Mouse (Mus musculus) embryonic stem cell, embryonic (primary cell): ENCODE measurements around the gene Shroom2.

Experiments
- CTCF ChIA-PET, 4 experiments: fragments of 300-600 bp in 2 of 4; fragments of 350-600 bp in 2 of 4; sonication (Branson Sonifier 250); formaldehyde crosslinking; loops; one replicate each; lab custom pipeline; 2022; ENCODE audit warnings: inconsistent platforms in 2 of 4; lab: Charles Lee
- POLR2A ChIA-PET, 4 experiments: fragments of 300-600 bp in 2 of 4; fragments of 350-600 bp in 2 of 4; sonication (Branson Sonifier 250); formaldehyde crosslinking; loops; one replicate each; lab custom pipeline; 2022; ENCODE audit warnings: antibody characterized with exemption in 4 of 4, inconsistent platforms in 1 of 4; lab: Charles Lee

Gene Shroom2

GRCm38 (mm10) chrX:152768891-152769599 lies at the start of gene Shroom2:
Gene Shroom2 (minus strand): TSS chrX:152769465.
- POLR2A ChIA-PET: interaction anchor here in 3 of 4 experiments (0.6 to 11.0 kb wide), 20 partner anchors 8 to 1249 kb away, joined by 3 to 216 read pairs (median 6); partner anchors contain the start of genes Gpr143 (in 3 of the 3) and Phf8 (in 1 of the 3)
- CTCF ChIA-PET: interaction anchor here in 1 of 4 experiments (0.7 kb wide), 1 partner anchor 1809 kb away, joined by 3 read pairs; no protein-coding TSS in a partner anchor

- POLR2A ChIA-PET: interaction anchor here in 2 of 4 experiments (0.8 to 1.5 kb wide), 3 partner anchors 80 to 114 kb away, joined by 3 read pairs; no protein-coding TSS in a partner anchor
- CTCF ChIA-PET: interaction anchor here (0.6 to 1.5 kb wide), 10 partner anchors 17 to 201 kb away, joined by 3 to 9 read pairs (median 4); no protein-coding TSS in a partner anchor
These were observed 49.7 kb upstream of the Shroom2 start for GRCm38 (mm10) chrX:152818996-152819395.

GRCm38 (mm10) chrX:152813339-152813738 lies 44.1 kb upstream of the Shroom2 start:
- ChIA-PET POLR2A (interaction anchor here in 1 of 4 experiments (1.1 kb wide), 1 partner anchor 26 kb away, joined by 3 read pairs; no protein-coding TSS in a partner anchor), CTCF (no interaction called here)

GRCm38 (mm10) chrX:152805317-152805716 lies 36.1 kb upstream of the Shroom2 start:
- CTCF ChIA-PET: no interaction called here
- POLR2A ChIA-PET: no interaction called here

GRCm38 (mm10) chrX:152788611-152789010 lies 19.3 kb upstream of the Shroom2 start:
- ChIA-PET CTCF (no interaction called here), POLR2A (interaction anchor here in 3 of 4 experiments (0.6 to 5.0 kb wide), 22 partner anchors 8 to 571 kb away, joined by 3 to 26 read pairs (median 6); partner anchors contain the start of genes Shroom2 (in 2 of the 3) and Gpr143 (in 1 of the 3))

GRCm38 (mm10) chrX:152788129-152788528 lies 18.9 kb upstream of the Shroom2 start:
- POLR2A ChIA-PET: interaction anchor here in 2 of 4 experiments (0.6 to 5.0 kb wide), 20 partner anchors 8 to 572 kb away, joined by 3 to 26 read pairs (median 6); partner anchors contain the start of genes Shroom2 (in 2 of the 2) and Gpr143 (in 1 of the 2)
- CTCF ChIA-PET: no interaction called here

DNA sequence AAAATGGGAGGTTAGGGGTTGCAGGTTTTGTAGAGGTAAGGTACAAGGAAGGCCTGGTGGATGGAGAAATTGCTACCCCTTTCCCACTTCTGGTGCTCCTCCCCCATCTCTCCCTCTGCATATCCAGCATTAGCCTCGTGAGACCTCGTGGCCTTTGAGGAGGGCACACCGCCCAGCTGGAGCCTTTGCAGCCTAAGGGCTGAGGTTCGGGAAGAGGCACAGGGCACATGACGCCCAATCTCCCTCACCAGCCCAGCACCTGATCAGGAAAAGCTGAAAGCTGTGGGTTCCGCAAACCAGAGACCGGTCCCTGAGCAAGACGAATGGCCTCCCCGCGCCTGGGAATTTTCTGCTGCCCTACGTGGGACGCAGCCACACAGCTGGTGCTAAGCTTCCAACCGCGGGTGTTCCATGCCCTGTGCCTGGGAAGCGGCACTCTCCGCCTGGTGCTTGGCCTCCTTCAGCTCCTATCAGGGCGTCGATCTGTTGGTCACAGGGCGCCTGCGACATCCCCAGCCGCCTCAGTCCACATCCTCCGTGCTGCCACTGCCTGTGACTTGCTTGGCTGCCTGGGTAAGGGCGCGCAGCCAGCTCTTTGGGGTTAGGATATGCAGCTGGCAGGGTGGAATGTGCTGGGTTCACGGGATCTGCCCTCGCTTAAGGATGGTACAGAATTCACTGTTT lies 12.6 kb upstream of the Shroom2 start, which contains the start of gene Gpr143:
Gene Gpr143 (plus strand): TSS at position 202 of the 684 bp plus-strand sequence.
- POLR2A ChIA-PET: interaction anchor here in 3 of 4 experiments (0.6 to 11.9 kb wide), 36 partner anchors 9 to 1765 kb away, joined by 3 to 216 read pairs (median 5); partner anchors contain the start of genes Shroom2 (in 3 of the 3) and Tspyl2 (in 2 of the 3)
- CTCF ChIA-PET: interaction anchor here in 1 of 4 experiments (1.3 kb wide), 1 partner anchor 20 kb away, joined by 4 read pairs; no protein-coding TSS in a partner anchor

DNA sequence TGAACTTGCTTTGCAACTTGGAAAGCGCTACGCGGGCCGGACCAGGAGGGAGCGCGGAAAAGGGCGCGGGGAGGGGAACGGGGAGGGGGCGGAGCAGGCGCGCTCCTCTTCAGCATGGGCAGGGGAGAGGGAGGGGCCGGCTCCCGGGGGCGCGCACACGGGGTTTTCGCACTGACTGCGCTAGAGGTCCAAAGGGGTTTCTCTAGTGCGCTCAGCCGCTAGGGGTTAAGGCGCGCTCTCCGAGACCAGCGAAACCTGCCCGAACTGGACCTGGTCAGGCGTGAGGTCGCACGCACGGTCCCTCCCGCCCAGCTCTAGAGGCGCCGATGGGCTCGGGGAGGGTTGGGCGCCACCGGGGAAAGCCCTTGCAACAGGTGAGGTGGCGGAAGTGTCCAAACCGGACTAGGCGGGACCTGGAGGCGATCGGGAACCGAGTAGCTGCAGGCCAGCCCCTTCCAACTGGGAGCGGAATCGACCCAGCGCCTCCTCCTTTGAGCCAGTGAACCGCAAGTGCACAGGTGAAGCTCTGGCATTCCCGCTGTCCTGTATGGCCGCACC lies 414 bp upstream of the Shroom2 start:
- CTCF ChIA-PET: no interaction called here
- POLR2A ChIA-PET: interaction anchor here in 3 of 4 experiments (0.5 to 11.0 kb wide), 23 partner anchors 9 to 1249 kb away, joined by 3 to 216 read pairs (median 4); partner anchors contain the start of genes Gpr143 (in 3 of the 3), Mageh1 (in 1 of the 3) and Phf8 (in 1 of the 3)

- CTCF ChIA-PET: no interaction called here
- POLR2A ChIA-PET: interaction anchor here in 2 of 4 experiments (0.6 to 11.0 kb wide), 15 partner anchors 15 to 945 kb away, joined by 3 to 216 read pairs (median 5); partner anchors contain the start of gene Gpr143 (in 2 of the 2)
These were observed 5.1 kb downstream of the Shroom2 start for GRCm38 (mm10) chrX:152764171-152764570.

- POLR2A ChIA-PET: interaction anchor here in 2 of 4 experiments (0.6 to 11.0 kb wide), 12 partner anchors 13 to 447 kb away, joined by 3 to 216 read pairs (median 6); partner anchors contain the start of gene Gpr143 (in 2 of the 2)
- CTCF ChIA-PET: interaction anchor here in 1 of 4 experiments (1.2 kb wide), 1 partner anchor 19 kb away, joined by 4 read pairs; the partner anchor contains the start of gene Gpr143
These were observed 6.4 kb downstream of the Shroom2 start for GRCm38 (mm10) chrX:152762855-152763254.

GRCm38 (mm10) chrX:152762437-152762836 lies 6.8 kb downstream of the Shroom2 start:
- CTCF ChIA-PET: interaction anchor here in 1 of 4 experiments (1.2 kb wide), 1 partner anchor 20 kb away, joined by 4 read pairs; the partner anchor contains the start of gene Gpr143

GRCm38 (mm10) chrX:152756293-152756692 lies 13.0 kb downstream of the Shroom2 start:
- ChIA-PET POLR2A (no interaction called here), CTCF (no interaction called here)

More at GRCm38 (mm10) chrX:152762437-152762836, 6.8 kb downstream of the Shroom2 start:
- POLR2A ChIA-PET: interaction anchor here in 2 of 4 experiments (0.6 to 11.0 kb wide), 11 partner anchors 12 to 447 kb away, joined by 3 to 216 read pairs (median 3); partner anchors contain the start of gene Gpr143 (in 1 of the 2)

- POLR2A ChIA-PET: no interaction called here
These were observed 13.4 kb downstream of the Shroom2 start for GRCm38 (mm10) chrX:152755819-152756218.

DNA sequence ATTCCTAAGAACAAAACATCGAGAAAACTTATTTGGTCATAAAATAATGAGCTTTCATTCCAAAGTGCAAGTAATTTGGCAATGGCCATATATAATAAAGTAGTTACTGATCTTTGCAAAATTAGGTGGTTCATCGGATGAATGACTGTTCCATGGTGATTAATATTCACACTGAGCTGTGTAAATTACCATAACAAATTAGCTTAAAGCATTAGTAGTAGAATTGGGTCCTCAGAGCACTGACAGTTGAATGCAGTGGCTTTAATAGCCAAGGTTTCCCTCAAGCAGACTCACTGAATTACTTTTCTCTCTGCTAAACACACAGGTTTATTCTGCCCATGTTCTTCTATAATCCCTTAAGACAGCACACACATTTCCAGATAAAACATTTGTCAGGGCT lies 23.3 kb downstream of the Shroom2 start:
- ChIA-PET POLR2A (interaction anchor here in 2 of 4 experiments (0.6 to 1.9 kb wide), 5 partner anchors 8 to 33 kb away, joined by 3 to 4 read pairs (median 3); no protein-coding TSS in a partner anchor), CTCF (interaction anchor here in 1 of 4 experiments (0.5 kb wide), 1 partner anchor 16 kb away, joined by 4 read pairs; no protein-coding TSS in a partner anchor)

More at GRCm38 (mm10) chrX:152755819-152756218, 13.4 kb downstream of the Shroom2 start:
- CTCF ChIA-PET: no interaction called here

GRCm38 (mm10) chrX:152743642-152744041 lies 25.6 kb downstream of the Shroom2 start:
- ChIA-PET POLR2A (interaction anchor here in 2 of 4 experiments (1.0 to 1.2 kb wide), 2 partner anchors 24 to 55 kb away, joined by 3 read pairs; no protein-coding TSS in a partner anchor), CTCF (no interaction called here)

DNA sequence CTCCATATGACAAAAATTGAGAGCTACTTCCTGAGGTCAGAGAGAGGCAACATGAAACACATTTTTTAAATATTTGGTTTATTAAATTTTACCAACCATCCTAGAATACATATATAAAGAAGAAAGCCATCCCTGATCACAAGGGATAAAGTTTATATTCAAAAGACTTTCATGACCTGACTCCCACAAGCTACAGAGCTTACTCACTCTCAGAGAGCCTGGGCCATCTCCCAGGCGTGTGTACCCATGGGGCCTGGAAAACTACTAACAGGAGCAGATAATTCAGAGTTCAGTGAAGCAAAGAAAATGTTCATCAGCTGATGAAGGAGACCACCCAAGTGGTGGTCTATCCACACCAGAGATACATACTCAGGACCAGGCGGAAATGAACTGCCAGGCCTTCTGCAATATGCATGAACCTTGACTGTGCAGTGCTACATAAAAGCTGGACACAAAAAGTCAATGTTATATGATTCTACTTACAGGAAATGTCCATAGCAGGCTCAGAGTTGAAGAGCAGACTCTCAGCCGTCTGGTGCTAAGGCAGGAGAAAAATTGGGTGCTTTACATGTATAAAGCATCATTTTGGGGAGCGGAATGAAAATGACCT lies 30.4 kb downstream of the Shroom2 start:
- CTCF ChIA-PET: no interaction called here
- POLR2A ChIA-PET: interaction anchor here in 3 of 4 experiments (0.7 to 3.7 kb wide), 15 partner anchors 10 to 80 kb away, joined by 3 to 31 read pairs (median 6); partner anchors contain the start of genes Gpr143 (in 3 of the 3) and Shroom2 (in 2 of the 3)

DNA sequence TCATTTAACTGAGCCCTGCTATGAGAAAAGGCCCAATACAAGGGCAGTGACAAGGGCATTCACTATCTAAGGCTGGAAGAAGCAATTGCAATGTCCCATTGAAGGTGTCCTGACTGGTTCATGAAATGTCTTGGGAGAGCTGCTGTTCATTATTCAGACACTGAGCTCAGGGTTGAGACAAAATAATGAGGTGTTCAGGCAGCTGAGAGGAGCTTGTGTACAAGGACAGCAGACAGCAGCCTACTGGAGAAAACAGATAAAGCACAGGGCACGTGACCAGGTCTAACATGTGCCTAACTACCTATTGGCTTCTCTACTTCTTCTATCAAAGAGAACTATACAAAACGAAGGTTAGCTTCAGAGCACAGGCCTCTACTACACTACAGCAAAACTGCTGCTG lies 31.1 kb downstream of the Shroom2 start:
- ChIA-PET CTCF (no interaction called here), POLR2A (interaction anchor here in 3 of 4 experiments (0.6 to 3.7 kb wide), 23 partner anchors 8 to 402 kb away, joined by 3 to 31 read pairs (median 4); partner anchors contain the start of genes Gpr143 (in 3 of the 3) and Shroom2 (in 2 of the 3))
